Mouse (Mus musculus) urinary bladder, adult 2 months (tissue): Measurements from ENCODE around the gene Dtx3. TPM values are rescaled to one million over a fixed set of nuclear protein-coding genes. Genes with fewer than 3 reads are reported as not detected.
A peak's percentile ranks its signal among the peaks of the same experiment; 100 is the strongest.

Source experiments
- DNase-seq: peaks from one replicate; pipeline ENCODE4 v3.0.0; 2022; ENCODE audit warnings: low spot score
- polyA plus RNA-seq: library from polyadenylated mRNA; depleted of rRNA; stranded (reverse); fragments of >200 nt; gene quantifications from 2 replicates; pipeline ENCODE4 v1.2.3, GENCODE M21; 2012

Gene Dtx3
- polyA plus RNA-seq, 1 experiment, result 272 TPM

GRCm38 (mm10) chr10:127185506-127185905 is 10.0 kb downstream of the Dtx3 start:
- no peak for DNase-seq

GRCm38 (mm10) chr10:127185101-127185500 is 10.4 kb downstream of the Dtx3 start:
- DNase-seq, result no peak

GRCm38 (mm10) chr10:127183759-127184158 is 11.8 kb downstream of the Dtx3 start:
- no peak for DNase-seq

GRCm38 (mm10) chr10:127182624-127183023 is 12.9 kb downstream of the Dtx3 start:
- DNase-seq, result no peak

GRCm38 (mm10) chr10:127181566-127181965 is 14.0 kb downstream of the Dtx3 start:
- no peak for DNase-seq

GRCm38 (mm10) chr10:127180695-127181047 is 14.9 kb downstream of the Dtx3 start:
- no peak for DNase-seq

GRCm38 (mm10) chr10:127179871-127180694 is 15.4 kb downstream of the Dtx3 start, which contains the start of gene Slc26a10:
TSS of gene Slc26a10 (minus strand) at chr10:127180645.
- no peak for DNase-seq

- no peak for DNase-seq
Measured at GRCm38 (mm10) chr10:127178286-127179027, 17.1 kb downstream of the Dtx3 start.

GRCm38 (mm10) chr10:127177719-127178118 is 17.8 kb downstream of the Dtx3 start:
- no peak for DNase-seq

GRCm38 (mm10) chr10:127177235-127177634 is 18.3 kb downstream of the Dtx3 start:
- DNase-seq, result no peak

- DNase-seq, result no peak
Measured at GRCm38 (mm10) chr10:127176756-127177155, 18.8 kb downstream of the Dtx3 start.

GRCm38 (mm10) chr10:127176228-127176627 is 19.3 kb downstream of the Dtx3 start:
- no peak for DNase-seq

GRCm38 (mm10) chr10:127174170-127174569 is 21.4 kb downstream of the Dtx3 start:
- DNase-seq, result no peak

- DNase-seq, result no peak
Measured at GRCm38 (mm10) chr10:127173148-127174065, 22.1 kb downstream of the Dtx3 start.

- no peak for DNase-seq
Measured at GRCm38 (mm10) chr10:127171631-127172200, 23.8 kb downstream of the Dtx3 start.

- DNase-seq, result peak; percentile 63
Measured at GRCm38 (mm10) chr10:127170837-127171272, 24.7 kb downstream of the Dtx3 start.

GRCm38 (mm10) chr10:127170002-127170401 is 25.5 kb downstream of the Dtx3 start:
- no peak for DNase-seq

- no peak for DNase-seq
Measured at GRCm38 (mm10) chr10:127167614-127168192, 27.8 kb downstream of the Dtx3 start.

GRCm38 (mm10) chr10:127166771-127167613 is 28.5 kb downstream of the Dtx3 start:
- no peak for DNase-seq

GRCm38 (mm10) chr10:127166404-127166715 is 29.2 kb downstream of the Dtx3 start:
- no peak for DNase-seq
